Mouse (Mus musculus) kidney, embryonic 15.5 days (tissue): ENCODE measurements at regions not wholly inside any gene's neighbourhood (a gene's known extent, or its start where the extent isn't known, plus 50 kb on each side); places are given as distances from the start of the nearest gene placed in this dataset.

ENCODE experiments used
- ATAC-seq: fragments of 200-750 bp; cut with Nextera tagmentation; replicated peaks from 2 replicates; pipeline ENCODE4 v1.8.0; 2017; ENCODE audit warnings: moderate TSS enrichment; ENCODE audit not compliant: low FRiP score
- H3K27ac ChIP-seq: fragments of 300-500 bp; sonication (generic); 2 replicates; pipeline ENCODE4 v1.5.1; 2015; ENCODE audit warnings: mild to moderate bottlenecking, inconsistent platforms
- H3K27me3 ChIP-seq: fragments of 300-500 bp; sonication (generic); 2 replicates; pipeline ENCODE4 v1.6.1; 2015; ENCODE audit warnings: inconsistent platforms
- H3K36me3 ChIP-seq: fragments of 300-500 bp; sonication (generic); 2 replicates; pipeline ENCODE4 v1.6.1; 2015; ENCODE audit warnings: inconsistent platforms
- H3K4me1 ChIP-seq: fragments of 300-500 bp; sonication (generic); 2 replicates; pipeline ENCODE4 v1.6.1; 2015; ENCODE audit warnings: inconsistent platforms
- H3K4me2 ChIP-seq: fragments of 300-500 bp; sonication (generic); 2 replicates; pipeline ENCODE4 v1.6.1; 2015; ENCODE audit warnings: moderate library complexity, mild to moderate bottlenecking, inconsistent platforms
- H3K4me3 ChIP-seq: fragments of 300-500 bp; sonication (generic); replicated peaks from 2 replicates; pipeline ENCODE4 v1.5.1; 2015; ENCODE audit warnings: mild to moderate bottlenecking, inconsistent platforms
- H3K9ac ChIP-seq: fragments of 300-500 bp; sonication (generic); 2 replicates; pipeline ENCODE4 v1.6.1; 2015; ENCODE audit warnings: mild to moderate bottlenecking, inconsistent platforms
- H3K9me3 ChIP-seq: fragments of 300-500 bp; sonication (generic); replicated peaks from 2 replicates; pipeline ENCODE4 v1.6.1; 2016; ENCODE audit warnings: inconsistent platforms
- WGBS: fragments of 180-500 bp; shearing (Covaris S2); methylation state at CpG from one replicate; pipeline ENCODE4 v1.1.7; 2015; ENCODE audit warnings: mixed read lengths; 5-methylcytosine and 5-hydroxymethylcytosine counted together

DNA sequence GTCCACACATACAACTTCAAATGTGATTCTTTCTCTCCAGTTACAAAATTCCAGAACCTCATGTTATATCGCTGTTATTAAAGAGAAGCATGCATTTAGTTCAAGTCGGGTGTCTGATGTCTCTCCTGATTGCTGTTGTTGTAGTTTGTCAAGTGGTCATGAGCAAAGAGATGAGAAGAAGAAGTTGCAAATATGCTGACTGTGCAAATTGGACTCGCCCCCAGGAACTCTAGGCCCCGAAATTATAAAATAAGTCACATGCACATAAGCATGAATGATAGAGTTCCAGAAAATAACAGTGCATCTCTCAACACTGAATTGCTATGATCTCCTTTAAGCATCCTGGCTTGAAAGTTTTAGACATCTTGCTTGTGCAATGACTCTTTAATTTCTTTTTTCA is 53.3 kb downstream of the Kif2b start:
- Histone ChIP-seq H3K9ac (no peak overlapping the region), H3K4me3 (no peak overlapping the region), H3K9me3 (no peaks in the 10 kb centered on the region), H3K27me3 (no peaks in the 10 kb centered on the region), H3K4me2 (no peak overlapping the region), H3K36me3 (no peaks in the 10 kb centered on the region), H3K27ac (no peak overlapping the region), H3K4me1 (no peaks in the 10 kb centered on the region)
- ATAC-seq: no peak
- WGBS: 86% methylated on average over 4 of the region's 4 CpGs

DNA sequence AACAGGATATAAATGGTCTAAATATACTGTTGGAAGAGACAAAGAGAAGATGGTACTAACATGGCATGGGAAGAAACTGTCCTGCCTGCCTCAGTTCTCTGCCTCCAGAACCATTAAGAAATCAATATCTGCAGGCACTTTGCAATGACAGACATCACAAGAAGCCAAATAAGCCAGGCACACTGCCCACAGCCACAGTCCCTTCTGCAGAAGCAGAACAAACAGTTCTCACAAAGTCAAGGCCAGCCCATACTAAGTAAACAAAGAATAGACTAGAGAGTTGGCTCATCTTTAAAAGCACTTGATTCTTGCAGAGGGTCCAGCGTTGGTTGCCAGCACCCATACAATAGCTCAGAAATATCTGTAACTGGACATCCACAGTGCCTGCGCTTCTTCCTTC is 98.1 kb downstream of the Kif2b start:
- no peak overlapping the region for H3K4me3 ChIP-seq
- no peak for ATAC-seq
- no peaks in the 10 kb centered on the region for H3K9me3 ChIP-seq
- no peaks in the 10 kb centered on the region for H3K27me3 ChIP-seq
- H3K4me2 ChIP-seq: no peak overlapping the region
- no peaks in the 10 kb centered on the region for H3K4me1 ChIP-seq
- H3K27ac ChIP-seq: no peak overlapping the region
- H3K9ac ChIP-seq: no peak overlapping the region
- WGBS: 93% methylated on average over 2 of the region's 2 CpGs
- no peaks in the 10 kb centered on the region for H3K36me3 ChIP-seq

DNA sequence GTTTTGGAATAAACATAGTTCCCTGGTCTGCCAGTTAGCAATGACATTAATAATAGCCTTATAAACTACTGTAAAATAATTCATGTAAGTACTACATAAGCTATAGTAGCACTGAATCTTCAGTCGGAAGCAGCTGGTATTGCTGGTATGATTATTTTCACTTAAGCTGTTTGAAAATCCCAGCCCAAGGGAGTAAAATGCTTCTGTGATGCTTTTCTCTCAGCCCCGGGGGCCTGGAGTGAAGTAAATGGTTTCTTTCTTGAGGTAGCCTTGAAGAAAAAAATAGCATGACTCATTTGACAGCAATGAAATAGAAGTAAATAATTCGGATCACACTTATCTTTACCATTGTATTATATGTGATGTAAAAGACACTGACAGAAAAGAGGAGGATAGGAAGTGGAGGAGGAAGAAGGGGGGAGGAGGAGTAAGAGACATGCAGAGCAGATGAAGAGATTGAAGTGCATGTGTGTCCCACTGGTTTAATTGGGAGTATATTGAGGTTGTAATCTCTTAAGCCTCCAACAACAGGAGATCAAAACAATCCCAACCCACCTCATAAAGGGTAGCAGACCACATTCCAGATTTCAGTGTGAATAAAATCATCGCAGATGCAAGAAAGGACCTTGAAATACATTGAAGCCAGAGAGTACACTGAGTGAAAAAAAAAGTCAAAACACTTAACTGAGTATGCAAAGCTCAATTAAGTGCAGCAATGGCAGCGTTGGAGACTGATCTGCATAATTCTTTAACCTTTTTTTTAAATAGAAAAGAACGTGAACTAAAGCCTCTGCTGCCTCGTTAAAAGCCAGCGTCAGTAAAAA is 113.6 kb downstream of the Kif2b start:
- no peaks in the 10 kb centered on the region for H3K4me1 ChIP-seq
- no peak overlapping the region for H3K9ac ChIP-seq
- no peak for ATAC-seq
- H3K4me3 ChIP-seq: no peak overlapping the region
- no peaks in the 10 kb centered on the region for H3K36me3 ChIP-seq
- 65% methylated on average over 8 of the region's 8 CpGs for WGBS
- no peaks in the 10 kb centered on the region for H3K27me3 ChIP-seq
- H3K9me3 ChIP-seq: no peaks in the 10 kb centered on the region
- no peak overlapping the region for H3K4me2 ChIP-seq
- no peak overlapping the region for H3K27ac ChIP-seq

DNA sequence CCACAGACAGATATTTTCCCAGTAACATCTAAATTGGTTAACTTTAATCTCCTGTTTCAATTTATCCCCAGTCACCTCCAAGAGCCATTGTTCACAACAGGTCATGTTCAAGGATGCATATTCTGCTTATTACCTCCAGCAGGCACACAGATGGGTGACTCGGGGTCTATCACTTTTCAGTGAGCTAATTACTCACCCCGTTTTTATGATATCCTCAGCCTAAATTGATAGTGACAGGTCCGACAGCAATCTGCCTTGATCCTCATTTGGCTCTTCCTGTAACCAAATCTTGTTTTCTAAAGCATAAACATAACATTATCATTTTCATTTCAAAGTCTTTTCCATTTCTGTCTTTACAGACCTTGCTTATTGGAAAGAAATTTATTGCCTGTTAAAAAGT is 115.4 kb downstream of the Kif2b start:
- Histone ChIP-seq H3K9ac (no peak overlapping the region), H3K27ac (no peak overlapping the region), H3K4me2 (no peak overlapping the region), H3K4me1 (no peaks in the 10 kb centered on the region), H3K27me3 (no peaks in the 10 kb centered on the region), H3K9me3 (no peaks in the 10 kb centered on the region), H3K4me3 (no peak overlapping the region), H3K36me3 (no peaks in the 10 kb centered on the region)
- 25% methylated on average over 3 of the region's 3 CpGs for WGBS
- ATAC-seq: no peak

DNA sequence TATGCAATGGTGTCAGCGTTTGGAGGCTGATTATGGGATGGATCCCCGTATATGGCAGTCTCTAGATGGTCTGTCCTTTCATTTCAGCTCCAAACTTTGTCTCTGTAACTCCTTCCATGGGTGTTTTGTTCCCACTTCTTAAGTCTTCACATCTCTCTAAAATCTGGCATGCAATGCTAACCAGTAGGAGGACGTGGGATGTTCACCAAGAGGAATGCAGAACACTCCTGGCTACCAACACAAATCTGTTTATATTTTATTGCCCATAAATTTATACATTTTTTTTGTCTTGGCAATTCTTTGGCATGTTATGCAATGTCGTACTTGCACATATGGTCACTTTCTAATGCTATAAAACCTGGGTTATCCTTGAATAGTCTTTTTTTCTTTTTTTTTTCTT is 135.0 kb downstream of the Kif2b start:
- no peak overlapping the region for H3K9ac ChIP-seq
- H3K9me3 ChIP-seq: no peaks in the 10 kb centered on the region
- H3K36me3 ChIP-seq: no peaks in the 10 kb centered on the region
- no peaks in the 10 kb centered on the region for H3K27me3 ChIP-seq
- no peak for ATAC-seq
- no peaks in the 10 kb centered on the region for H3K4me1 ChIP-seq
- no peak overlapping the region for H3K4me2 ChIP-seq
- no peak overlapping the region for H3K27ac ChIP-seq
- 82% methylated on average over 4 of the region's 4 CpGs for WGBS
- H3K4me3 ChIP-seq: no peak overlapping the region

DNA sequence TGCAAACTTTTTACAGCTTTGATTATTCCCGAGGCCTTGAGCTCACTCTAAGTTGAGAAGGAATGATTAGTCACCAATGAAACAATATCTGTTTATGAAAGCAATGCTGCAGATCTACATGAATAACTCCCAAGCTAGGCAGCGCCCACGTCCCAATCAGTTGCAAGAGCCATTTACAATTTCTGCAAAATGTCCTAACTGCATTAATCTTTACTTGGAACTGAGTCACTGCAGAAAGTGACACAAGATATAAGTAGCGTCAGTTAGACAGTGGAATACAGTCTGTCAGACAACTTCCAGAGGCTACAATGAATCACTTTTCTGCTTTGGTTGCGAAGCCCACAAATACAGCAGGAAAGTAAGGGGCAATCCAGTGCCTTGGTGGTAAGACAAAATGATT is 145.2 kb downstream of the Kif2b start:
- no peak for ATAC-seq
- no peaks in the 10 kb centered on the region for H3K4me1 ChIP-seq
- WGBS: 75% methylated on average over 5 of the region's 5 CpGs
- no peak overlapping the region for H3K9ac ChIP-seq
- H3K27me3 ChIP-seq: no peaks in the 10 kb centered on the region
- no peak overlapping the region for H3K4me3 ChIP-seq
- H3K36me3 ChIP-seq: no peaks in the 10 kb centered on the region
- H3K9me3 ChIP-seq: no peaks in the 10 kb centered on the region
- no peak overlapping the region for H3K27ac ChIP-seq
- H3K4me2 ChIP-seq: no peak overlapping the region

DNA sequence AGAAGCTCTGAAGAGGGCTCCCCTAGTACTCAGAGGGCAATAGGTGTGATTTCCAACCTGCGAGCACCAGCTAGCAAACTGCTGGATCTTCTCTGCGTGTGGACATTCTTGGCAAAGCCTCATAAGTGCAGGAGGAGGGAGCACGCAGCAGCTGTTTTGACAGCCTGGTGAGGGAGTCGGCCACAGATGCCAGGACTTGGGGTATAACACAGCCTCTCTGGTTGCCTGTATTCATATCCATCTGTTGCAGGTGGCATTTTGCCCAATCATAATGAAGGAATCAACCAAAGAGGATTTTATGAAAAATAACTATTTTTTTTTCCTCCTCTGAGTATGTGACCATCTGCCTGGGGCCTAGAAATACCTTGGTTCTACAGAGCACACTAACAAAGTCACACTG is 150.6 kb downstream of the Kif2b start:
- Histone ChIP-seq H3K4me2 (no peak overlapping the region), H3K36me3 (no peaks in the 10 kb centered on the region), H3K27me3 (no peaks in the 10 kb centered on the region), H3K4me3 (no peak overlapping the region), H3K9me3 (no peaks in the 10 kb centered on the region), H3K9ac (no peak overlapping the region), H3K4me1 (no peaks in the 10 kb centered on the region), H3K27ac (no peak overlapping the region)
- WGBS: 84% methylated on average over 4 of the region's 4 CpGs
- ATAC-seq: no peak

DNA sequence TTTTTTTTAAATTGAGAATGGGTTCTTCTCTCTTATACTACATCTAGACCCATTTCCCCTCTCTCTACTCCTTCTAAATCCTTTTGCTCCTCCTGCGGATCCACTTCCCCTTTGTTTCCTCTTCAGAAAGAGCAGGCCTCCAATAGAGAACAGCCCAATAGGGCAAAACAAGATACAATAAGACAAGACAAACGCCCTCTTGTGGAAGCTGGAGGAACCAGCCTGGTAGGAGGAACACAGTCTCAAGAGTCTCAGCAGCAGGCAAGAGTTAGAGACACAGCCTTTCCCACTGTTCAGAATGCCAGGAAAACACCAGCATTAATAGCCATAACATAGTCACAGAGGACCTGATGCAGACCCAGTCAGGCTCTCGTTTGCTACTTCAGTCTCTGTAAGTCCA is 190.2 kb downstream of the Kif2b start:
- H3K9me3 ChIP-seq: no peaks in the 10 kb centered on the region
- H3K27me3 ChIP-seq: no peaks in the 10 kb centered on the region
- no peak overlapping the region for H3K27ac ChIP-seq
- H3K9ac ChIP-seq: no peak overlapping the region
- no peak overlapping the region for H3K4me2 ChIP-seq
- no peak for ATAC-seq
- no peak overlapping the region for H3K4me3 ChIP-seq
- no peaks in the 10 kb centered on the region for H3K36me3 ChIP-seq
- no peaks in the 10 kb centered on the region for H3K4me1 ChIP-seq
- WGBS: 55% methylated on average over 3 of the region's 3 CpGs

DNA sequence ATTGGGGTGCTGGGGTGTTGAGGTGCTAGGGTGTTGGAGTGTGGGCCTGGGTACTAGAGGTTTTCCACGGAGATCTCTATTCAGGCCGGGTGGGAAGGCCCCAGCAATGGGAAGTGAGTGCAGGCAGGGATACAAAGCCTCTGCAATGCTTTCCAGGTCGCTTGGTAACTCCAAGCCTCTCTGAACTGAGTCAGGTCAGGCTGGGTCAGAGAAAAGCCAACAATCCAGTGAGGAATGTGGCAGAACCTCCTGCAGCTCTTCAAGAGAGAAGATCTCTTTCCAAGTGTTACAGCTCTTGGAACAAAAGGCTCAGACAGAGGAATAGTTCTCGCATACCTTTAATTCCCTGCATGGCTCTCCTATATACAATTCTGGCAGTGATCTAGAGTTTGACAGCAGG is 220.3 kb downstream of the Kif2b start:
- no peaks in the 10 kb centered on the region for H3K27me3 ChIP-seq
- 15% methylated on average over 4 of the region's 4 CpGs for WGBS
- no peaks in the 10 kb centered on the region for H3K36me3 ChIP-seq
- H3K9me3 ChIP-seq: no peaks in the 10 kb centered on the region
- no peak overlapping the region for H3K4me2 ChIP-seq
- H3K27ac ChIP-seq: no peak overlapping the region
- H3K9ac ChIP-seq: no peak overlapping the region
- no peaks in the 10 kb centered on the region for H3K4me1 ChIP-seq
- peak; percentile 64; the same call in 1 of the 2 replicates for ATAC-seq
- no peak overlapping the region for H3K4me3 ChIP-seq

DNA sequence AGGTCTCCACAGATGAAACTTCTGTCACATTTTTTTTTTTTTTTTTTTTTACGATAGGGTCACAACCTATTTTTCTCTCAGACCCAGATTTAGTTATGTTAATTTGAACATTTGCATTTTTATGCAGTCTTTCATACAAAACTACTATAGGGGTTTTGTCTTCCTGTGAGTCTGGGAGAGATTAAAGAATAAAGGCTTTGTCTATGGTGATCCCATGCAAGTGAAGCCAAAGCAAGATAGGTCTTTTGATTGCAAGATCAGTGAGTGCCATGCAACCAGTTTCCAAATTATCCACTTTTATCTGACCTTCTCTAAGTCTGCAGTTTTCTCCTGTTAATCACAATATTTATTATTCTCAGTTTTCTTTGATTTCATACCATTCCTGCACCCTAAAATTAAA is 234.7 kb downstream of the Kif2b start:
- 87% methylated on average over 1 of the region's 1 CpGs for WGBS
- H3K4me2 ChIP-seq: no peak overlapping the region
- no peaks in the 10 kb centered on the region for H3K27me3 ChIP-seq
- H3K4me1 ChIP-seq: no peaks in the 10 kb centered on the region
- no peaks in the 10 kb centered on the region for H3K36me3 ChIP-seq
- no peak overlapping the region for H3K4me3 ChIP-seq
- H3K9me3 ChIP-seq: no peaks in the 10 kb centered on the region
- no peak for ATAC-seq
- no peak overlapping the region for H3K27ac ChIP-seq
- H3K9ac ChIP-seq: no peak overlapping the region

DNA sequence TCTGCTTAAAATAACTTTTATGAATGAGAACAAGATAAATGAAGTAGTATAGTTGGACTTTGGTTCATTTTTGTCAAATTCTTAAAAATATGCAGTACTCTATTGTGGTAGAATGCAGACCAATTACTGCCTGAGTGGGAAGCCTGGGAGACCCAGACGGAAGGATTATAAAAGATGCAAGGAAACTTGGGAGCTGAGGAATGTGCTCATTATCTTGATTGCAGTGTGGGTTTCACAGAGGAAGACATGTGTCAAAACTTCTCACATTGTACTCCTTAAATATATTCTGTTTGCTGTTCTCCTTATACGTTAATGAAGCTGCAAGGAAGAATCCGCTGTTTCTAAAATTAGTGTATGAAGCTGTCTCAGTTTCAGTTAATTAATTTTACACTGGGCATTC is 244.3 kb downstream of the Kif2b start:
- no peak overlapping the region for H3K9ac ChIP-seq
- H3K9me3 ChIP-seq: no peaks in the 10 kb centered on the region
- WGBS: 87% methylated on average over 3 of the region's 3 CpGs

DNA sequence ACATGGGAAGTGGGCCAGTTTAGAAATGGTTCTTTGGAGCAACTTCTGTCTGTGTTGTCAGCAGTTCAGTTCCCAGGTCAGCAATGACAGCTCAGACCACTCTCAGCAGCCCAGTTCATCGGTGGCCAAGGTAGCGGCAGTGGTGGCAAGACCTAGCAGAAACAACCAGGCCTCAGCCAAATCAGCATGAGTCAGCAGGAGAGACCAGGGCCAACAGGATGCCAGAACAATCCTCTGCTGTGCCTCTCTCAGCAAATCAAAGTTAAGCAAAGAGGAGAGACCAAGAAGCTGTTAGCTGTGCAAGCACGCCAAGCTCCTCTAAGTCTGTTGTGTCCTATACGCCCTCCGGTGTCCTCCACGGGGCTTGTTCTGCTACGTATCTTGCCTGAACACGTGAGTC is 249.8 kb downstream of the Kif2b start:
- ATAC-seq: no peak
- WGBS: 88% methylated on average over 8 of the region's 8 CpGs
- no peaks in the 10 kb centered on the region for H3K36me3 ChIP-seq
- no peaks in the 10 kb centered on the region for H3K4me1 ChIP-seq
- H3K4me3 ChIP-seq: no peak overlapping the region
- H3K9me3 ChIP-seq: no peaks in the 10 kb centered on the region
- H3K4me2 ChIP-seq: no peak overlapping the region
- H3K27me3 ChIP-seq: no peaks in the 10 kb centered on the region
- H3K9ac ChIP-seq: no peak overlapping the region
- no peak overlapping the region for H3K27ac ChIP-seq

More for the DNA sequence above, 244.3 kb downstream of the Kif2b start:
- Histone ChIP-seq H3K4me3 (no peak overlapping the region), H3K27ac (no peak overlapping the region), H3K27me3 (no peaks in the 10 kb centered on the region), H3K4me2 (no peak overlapping the region), H3K4me1 (no peaks in the 10 kb centered on the region), H3K36me3 (no peaks in the 10 kb centered on the region)
- ATAC-seq: no peak

DNA sequence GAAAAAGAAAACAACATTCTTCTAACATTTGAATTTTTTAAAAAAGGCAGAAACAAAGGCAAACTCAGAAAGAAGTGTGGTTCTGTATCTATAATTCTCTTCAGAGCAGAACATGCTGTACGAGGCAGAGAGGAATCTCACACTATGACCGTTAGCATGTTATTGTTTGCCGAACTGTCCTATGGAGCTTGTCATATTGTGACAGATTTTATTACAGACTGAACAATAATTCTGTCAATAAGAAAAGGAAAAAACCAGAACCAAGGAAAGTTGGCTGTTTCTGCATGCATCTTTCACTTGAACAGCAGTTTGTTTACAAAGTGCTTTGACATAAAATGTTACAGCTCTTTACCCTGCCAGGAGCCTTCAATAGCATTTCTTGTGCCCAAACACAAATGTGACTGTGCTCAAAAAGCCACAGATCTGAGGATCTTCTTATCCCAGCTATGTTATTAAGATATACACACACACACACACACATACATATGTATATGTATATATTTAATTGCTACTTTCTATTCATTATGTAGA is 267.1 kb downstream of the Kif2b start:
- Histone ChIP-seq H3K4me2 (no peak overlapping the region), H3K27me3 (no peaks in the 10 kb centered on the region), H3K27ac (no peak overlapping the region), H3K4me1 (0 out of 2 replicates have a peak, but pooled peaks cover 2% of the 10 kb centered on the region), H3K36me3 (no peaks in the 10 kb centered on the region), H3K9ac (no peak overlapping the region), H3K4me3 (no peak overlapping the region), H3K9me3 (no peaks in the 10 kb centered on the region)
- no peak for ATAC-seq
- WGBS: 26% methylated on average over 3 of the region's 3 CpGs
